Mouse (Mus musculus) c-Kit-positive CD71-positive TER-119-negative erythroid progenitor cells, embryonic 14.5 days (primary cell): ENCODE results near the gene Neurod2.
A peak's percentile ranks its signal among the peaks of the same experiment; 100 is the strongest.

Experiments
- DNase-seq: peaks from one replicate; pipeline ENCODE4 v3.0.0-alpha.2; 2013; ENCODE audit warnings: low read depth

Neurod2 gene

DNA sequence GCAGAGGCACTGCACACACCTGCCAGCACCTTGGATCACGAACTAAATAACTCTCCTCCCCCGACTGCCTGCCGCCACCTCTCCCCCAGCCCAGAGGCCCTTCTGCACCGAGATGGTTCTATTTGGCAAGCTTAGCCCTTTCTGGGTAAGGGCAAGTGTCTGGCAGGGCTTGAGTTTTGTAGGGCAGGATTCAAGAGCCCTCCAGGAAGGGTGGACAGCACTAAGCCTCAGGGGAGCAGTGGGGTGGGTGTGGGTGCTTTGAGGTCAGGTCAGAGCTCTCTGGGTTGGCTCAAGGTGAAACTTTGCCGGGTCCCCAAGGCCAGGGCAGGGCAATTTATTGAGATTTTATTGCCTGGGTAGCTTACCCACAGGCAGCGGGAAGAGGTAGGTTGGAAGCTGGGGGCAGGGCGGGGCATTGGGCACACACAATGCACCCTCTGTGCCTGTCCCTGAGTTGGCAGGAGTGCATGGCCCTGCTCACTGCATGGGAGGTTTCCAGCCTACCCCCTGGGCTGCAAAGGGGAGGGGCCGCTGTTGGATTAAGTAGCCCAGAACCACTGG, 24.3 kb upstream of the Neurod2 start:
- no peak for DNase-seq

GRCm38 (mm10) chr11:98352272-98352990, 23.0 kb upstream of the Neurod2 start:
- no peak for DNase-seq

- no peak for DNase-seq
Measured at GRCm38 (mm10) chr11:98349308-98349707, 19.9 kb upstream of the Neurod2 start.

- DNase-seq = no peak
Measured at GRCm38 (mm10) chr11:98348083-98348961, 18.9 kb upstream of the Neurod2 start, which contains the start of gene Ppp1r1b. Gene Ppp1r1b (plus strand): TSS chr11:98348404.

- DNase-seq = no peak
Measured at GRCm38 (mm10) chr11:98347385-98348082, 18.1 kb upstream of the Neurod2 start.

DNA sequence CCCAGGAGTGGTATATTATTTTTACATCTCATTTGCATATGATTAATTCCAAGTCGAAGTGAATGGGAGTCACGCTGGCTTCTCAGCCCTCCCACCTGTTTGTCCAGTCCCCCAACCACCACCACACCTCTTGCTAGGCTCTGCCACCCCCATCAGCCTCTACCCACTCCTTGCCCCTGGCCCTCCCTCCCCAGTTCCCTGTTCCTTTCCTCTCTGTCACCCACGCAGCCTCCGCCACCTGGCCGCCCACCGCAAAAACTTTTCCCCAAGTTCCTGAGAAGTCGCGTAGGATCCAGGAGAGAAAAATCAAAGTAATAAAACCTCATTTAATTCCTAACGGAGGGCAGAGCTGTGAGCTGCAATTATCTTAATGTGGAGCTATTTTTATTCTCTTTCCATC, 16.7 kb upstream of the Neurod2 start:
- DNase-seq = no peak

- peak; percentile 55 for DNase-seq
Measured at GRCm38 (mm10) chr11:98345253-98345652, 15.8 kb upstream of the Neurod2 start.

GRCm38 (mm10) chr11:98342000-98342945, 12.8 kb upstream of the Neurod2 start:
- peak; percentile 76 for DNase-seq

DNA sequence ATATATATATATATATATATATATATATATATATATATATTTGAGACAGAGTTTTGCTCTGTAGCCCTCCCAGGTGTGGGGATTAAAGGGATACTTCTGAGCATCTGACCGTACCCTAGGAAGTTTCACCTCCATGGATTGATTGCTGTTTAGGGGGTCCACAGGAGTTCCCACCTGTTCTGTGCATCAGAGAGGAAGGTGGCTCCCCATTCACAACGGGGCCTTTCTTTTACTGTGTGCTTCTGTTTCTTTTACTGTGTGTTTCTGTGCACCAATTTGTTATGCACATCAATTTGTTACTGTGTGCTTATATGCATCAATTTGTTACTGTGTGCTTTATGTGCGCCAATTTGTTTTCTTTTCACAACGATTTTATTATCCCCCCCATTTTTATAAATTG, 11.7 kb upstream of the Neurod2 start:
- DNase-seq = no peak

DNA sequence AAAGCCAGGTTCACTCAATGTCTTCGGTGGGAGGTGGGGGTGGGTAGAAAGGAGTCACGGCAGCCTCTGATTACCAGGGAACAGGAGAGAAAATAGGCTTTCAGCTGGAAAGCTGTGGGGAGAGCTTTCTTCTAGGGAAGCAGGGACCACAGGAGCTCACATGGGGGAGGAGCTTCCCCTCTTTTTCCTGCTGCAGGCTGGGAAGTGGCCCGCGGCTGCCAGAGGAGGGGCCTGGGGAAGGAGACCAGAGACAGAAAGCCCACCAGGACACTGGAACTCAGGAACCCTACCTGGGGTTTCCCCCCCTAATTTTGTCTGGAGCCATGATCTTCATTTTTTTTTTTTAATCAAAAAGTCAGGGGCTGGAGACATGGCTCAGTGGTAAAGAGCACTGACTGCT, 11.1 kb upstream of the Neurod2 start:
- no peak for DNase-seq

DNA sequence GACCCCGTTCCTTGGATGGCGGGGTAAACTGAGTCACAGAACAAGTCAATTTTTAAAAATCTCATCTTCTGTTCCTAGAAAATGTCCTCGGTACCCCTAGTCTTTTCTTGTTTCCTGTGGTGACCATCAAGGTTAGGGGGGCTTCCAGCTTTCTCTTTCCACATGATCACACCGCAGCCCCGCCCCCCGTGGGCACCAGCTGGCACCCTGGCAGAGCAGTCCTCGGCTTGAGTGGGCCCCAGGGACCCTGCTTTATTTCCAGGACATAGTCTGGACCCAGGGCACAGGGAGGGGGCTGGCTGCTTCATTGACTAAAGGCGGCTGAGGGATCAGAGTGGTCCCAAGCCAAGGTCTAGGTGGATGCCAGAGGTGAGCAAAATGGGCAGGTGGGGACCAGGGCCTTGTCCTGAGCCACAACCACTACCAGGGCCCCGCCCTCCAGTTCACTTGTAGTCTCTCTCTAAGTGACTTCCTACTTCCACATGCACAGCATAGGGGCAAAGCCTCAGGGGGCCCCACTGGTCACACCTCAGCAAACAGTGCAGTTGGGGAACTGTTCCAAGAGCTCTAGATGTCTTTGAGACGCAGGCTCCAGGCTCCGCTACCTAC, 10.3 kb upstream of the Neurod2 start:
- no peak for DNase-seq

DNA sequence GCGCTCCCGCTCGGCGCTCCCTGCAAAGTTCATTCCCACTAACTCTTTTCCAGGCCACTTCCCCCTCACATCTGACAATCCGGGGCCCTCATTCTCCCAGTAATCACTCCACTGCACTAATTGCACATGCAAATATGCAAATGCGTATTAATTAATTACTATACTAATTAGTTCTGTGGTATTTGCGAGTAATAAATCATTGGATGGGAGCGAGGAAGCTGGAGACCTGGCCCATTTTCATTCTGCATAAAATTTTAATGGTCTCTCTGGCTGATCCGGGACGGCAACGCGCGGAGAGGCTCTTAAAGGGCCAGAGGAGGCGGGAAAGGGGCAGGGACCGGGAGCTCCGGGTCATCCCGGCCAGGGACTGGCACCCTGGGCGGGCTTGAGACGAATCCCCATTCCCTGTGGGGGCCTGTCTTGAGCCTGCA, 9.6 kb upstream of the Neurod2 start:
- no peak for DNase-seq

DNA sequence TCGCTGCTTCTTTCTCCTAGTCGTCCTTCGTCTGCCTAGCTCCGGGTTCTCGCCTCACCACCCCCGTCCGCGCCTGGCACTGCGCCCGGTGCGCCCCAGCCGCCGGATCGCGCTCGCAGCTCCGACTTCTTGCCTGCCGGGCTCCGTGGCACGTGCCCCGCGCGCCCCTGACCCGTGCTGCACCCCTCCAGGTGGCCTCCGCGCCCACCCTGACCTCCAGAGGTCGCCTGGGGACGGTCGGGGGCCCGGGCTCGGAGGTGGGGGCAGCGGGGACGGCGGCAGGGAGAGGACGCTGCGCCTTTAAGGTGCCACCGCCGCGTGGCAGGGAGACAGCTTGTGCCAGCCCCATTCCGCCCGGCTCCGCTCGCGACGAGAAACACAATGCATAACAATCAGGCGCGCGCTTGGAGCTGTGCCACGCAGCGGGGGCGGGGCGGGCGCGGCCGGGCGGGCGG, 9.1 kb upstream of the Neurod2 start:
- DNase-seq = no peak

DNA sequence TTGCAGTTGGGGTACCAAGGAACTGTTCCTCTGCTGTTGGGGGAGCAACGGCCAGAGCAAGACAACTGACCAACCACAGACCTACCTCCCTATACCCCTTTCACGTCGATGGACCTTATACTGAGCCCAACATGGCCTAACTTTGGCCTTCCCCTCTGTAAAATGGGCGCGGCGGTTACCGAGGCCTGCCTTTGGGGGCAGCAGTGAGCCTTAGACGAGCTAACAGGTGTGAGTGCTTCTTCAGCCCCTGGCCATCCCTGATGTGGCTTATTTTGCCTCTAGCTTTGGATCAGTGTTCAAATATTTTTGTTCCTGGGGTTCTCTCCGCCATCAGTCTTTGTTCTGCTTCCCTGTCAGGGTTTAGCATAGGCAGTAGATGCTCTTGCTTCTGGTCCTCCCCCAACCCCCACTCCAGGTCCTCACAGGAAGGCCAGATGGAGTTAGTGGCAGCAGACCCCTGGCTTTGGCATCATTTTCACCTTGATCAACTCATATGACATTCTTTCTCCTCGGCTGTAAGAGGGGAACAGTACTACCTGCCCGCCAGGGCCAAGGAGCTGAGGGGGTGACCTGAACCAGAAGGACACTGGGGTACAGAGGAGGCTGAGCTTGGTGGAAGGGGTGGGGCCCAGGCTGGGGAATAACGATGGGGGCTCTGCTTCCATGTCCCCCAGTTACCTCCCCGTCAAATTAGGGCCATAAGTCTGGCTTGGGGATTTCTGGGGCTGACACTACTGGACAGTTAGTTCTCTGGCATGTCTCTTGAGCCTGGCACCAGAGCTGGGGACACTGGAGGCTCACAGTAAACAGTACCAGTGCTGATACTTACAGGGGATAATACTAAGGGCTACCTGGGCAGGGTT, 7.0 kb upstream of the Neurod2 start:
- DNase-seq = no peak

GRCm38 (mm10) chr11:98335250-98335649, 5.8 kb upstream of the Neurod2 start:
- DNase-seq = no peak

- no peak for DNase-seq
Measured at GRCm38 (mm10) chr11:98333981-98334741, 4.7 kb upstream of the Neurod2 start.

DNA sequence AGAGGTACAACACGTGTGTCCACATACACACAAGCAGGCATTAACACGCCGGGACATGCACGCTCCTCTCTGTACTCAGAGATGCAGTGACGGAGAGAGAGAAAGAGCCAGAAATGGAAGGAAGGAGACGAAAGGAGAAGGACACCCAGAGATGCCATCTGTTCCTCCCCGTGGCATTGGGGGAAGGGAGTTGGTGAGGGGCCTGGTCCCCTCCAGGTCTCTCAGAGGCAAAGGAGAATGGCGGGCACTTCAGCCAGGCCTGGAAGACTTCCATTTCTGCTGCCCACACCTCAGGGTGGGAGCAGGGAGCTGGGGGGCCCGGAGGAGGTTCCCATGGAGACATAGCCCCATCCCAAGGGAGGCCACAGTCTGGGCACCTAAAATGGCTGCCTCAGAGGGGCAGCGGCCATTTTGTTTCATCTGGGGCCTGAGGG, 3.8 kb upstream of the Neurod2 start:
- no peak for DNase-seq

GRCm38 (mm10) chr11:98332841-98333240, 3.4 kb upstream of the Neurod2 start:
- DNase-seq = no peak

DNA sequence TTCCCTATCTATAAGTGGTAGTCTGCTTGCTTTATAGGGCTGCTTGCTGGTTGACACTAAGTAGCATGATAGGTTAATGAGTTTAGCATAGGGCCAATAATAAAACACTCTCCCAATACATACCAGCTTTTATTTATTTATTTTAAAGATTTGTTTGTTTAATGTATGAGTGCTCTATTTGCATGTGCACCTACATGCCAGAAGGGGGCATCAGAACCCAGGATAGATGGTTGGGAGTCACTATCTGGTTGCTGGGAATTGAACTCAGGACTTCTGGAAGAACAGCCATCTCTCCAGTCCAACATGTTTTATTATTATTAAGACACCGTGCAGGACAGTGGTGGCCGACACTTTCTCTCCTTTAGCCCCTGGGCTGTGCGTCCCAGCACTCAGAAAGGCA, 2.7 kb upstream of the Neurod2 start:
- no peak for DNase-seq
